Mouse (Mus musculus) G1E (cell line): ENCODE data around the gene Ptpn11. TPM values are rescaled to one million over a fixed set of nuclear protein-coding genes. Genes with fewer than 3 reads are reported as not detected.

Experiments
- ATAC-seq: 2 replicates; pipeline ENCODE4 v1.8.0; 2016; ENCODE audit warnings: mild to moderate bottlenecking; ENCODE audit not compliant: insufficient number of reproducible peaks, poor library complexity, low FRiP score, severe bottlenecking; ENCODE audit errors: extremely low read depth
- DNase-seq: peaks from one replicate; pipeline ENCODE4 v3.0.0; 2012; ENCODE audit warnings: low spot score
- H3K27me3 ChIP-seq: 2 replicates; pipeline ENCODE4 v1.6.1; 2012; ENCODE audit warnings: mild to moderate bottlenecking, low read length, inconsistent platforms; ENCODE audit not compliant: insufficient read depth
- H3K36me3 ChIP-seq: replicated peaks from 2 replicates; pipeline ENCODE3; 2012; ENCODE audit warnings: mild to moderate bottlenecking, inconsistent platforms
- H3K4me1 ChIP-seq: 2 replicates; pipeline ENCODE4 v1.6.1; 2012; ENCODE audit warnings: low read depth, low read length, inconsistent platforms, mixed read lengths; ENCODE audit not compliant: insufficient read depth
- H3K4me3 ChIP-seq: 2 replicates; pipeline ENCODE4 v1.5.1; 2012; ENCODE audit warnings: low read depth, mild to moderate bottlenecking, inconsistent platforms, low read length, moderate library complexity, mixed read lengths
- H3K9me3 ChIP-seq: replicated peaks from 2 replicates; pipeline ENCODE4 v1.6.1; 2012; ENCODE audit warnings: inconsistent platforms
- CTCF ChIP-seq: IDR thresholded peaks from 2 replicates; pipeline ENCODE4 v1.5.1; 2012; ENCODE audit warnings: low read depth, low read length, inconsistent platforms, mixed read lengths
- GATA1 ChIP-seq: IDR thresholded peaks from 2 replicates; pipeline ENCODE4 v1.6.1; 2012; ENCODE audit warnings: borderline replicate concordance, low read length, inconsistent platforms, mixed read lengths
- GATA2 ChIP-seq: IDR thresholded peaks from 2 replicates; pipeline ENCODE4 v1.6.1; 2012; ENCODE audit warnings: low read depth, low read length, inconsistent platforms, borderline replicate concordance
- POLR2AphosphoS5 ChIP-seq: IDR thresholded peaks from 2 replicates; pipeline ENCODE4 v1.6.1; 2012; ENCODE audit warnings: low read depth, low read length, inconsistent platforms; ENCODE audit not compliant: insufficient replicate concordance
- TAL1 ChIP-seq: conservative IDR thresholded peaks from 2 replicates; pipeline ENCODE4 v1.6.1; 2012; ENCODE audit warnings: low read depth, low read length, inconsistent platforms, mixed read lengths
- polyA plus RNA-seq: library from polyadenylated mRNA; stranded (reverse); fragments of >175 nt; gene quantifications from 2 replicates; pipeline ENCODE4 v1.2.3, GENCODE M21; 2012
- total RNA-seq, 2 experiments: library from RNA; stranded (forward) in 1 of 2; stranded (reverse) in 1 of 2; fragments of 200-1000 nt in 1 of 2; fragments of >200 nt in 1 of 2; fragmentation: Nextera tagmentation in 1 of 2; gene quantifications; 2 replicates each; pipeline ENCODE4 v1.2.3; 2014 to 2017

The Ptpn11 gene
- total and polyA plus RNA-seq, 3 experiments: 28.6 to 43.0 (median 28.8) TPM

DNA sequence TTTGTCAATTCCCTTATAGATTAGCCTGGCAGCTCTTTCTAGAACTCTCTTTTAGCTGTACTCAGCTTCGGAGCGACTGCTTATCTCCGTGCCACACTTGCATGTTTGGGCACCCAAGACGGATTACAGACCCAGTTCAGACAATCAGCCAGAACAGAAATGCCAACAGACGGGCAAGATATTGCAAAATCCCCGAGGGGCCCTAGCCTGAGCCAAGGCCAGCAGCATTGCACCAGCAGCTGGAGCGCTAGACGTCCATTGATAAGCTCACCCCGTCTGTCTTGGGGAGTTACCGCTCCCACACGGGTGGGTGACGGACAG, 24.9 kb upstream of the Ptpn11 start:
- Histone ChIP-seq H3K4me1 (peaks cover 35% of the 10 kb centered on the region), H3K36me3 (peaks cover 25% of the 10 kb centered on the region), H3K27me3 (no peaks in the 10 kb centered on the region), H3K4me3 (peak overlapping the region; percentile 71), H3K9me3 (no peaks in the 10 kb centered on the region)
- TF ChIP-seq CTCF (no peak), TAL1 (peak; percentile 87), GATA1 (no peak)
- peak; percentile 61 for DNase-seq
- ATAC-seq: peak; percentile 78

DNA sequence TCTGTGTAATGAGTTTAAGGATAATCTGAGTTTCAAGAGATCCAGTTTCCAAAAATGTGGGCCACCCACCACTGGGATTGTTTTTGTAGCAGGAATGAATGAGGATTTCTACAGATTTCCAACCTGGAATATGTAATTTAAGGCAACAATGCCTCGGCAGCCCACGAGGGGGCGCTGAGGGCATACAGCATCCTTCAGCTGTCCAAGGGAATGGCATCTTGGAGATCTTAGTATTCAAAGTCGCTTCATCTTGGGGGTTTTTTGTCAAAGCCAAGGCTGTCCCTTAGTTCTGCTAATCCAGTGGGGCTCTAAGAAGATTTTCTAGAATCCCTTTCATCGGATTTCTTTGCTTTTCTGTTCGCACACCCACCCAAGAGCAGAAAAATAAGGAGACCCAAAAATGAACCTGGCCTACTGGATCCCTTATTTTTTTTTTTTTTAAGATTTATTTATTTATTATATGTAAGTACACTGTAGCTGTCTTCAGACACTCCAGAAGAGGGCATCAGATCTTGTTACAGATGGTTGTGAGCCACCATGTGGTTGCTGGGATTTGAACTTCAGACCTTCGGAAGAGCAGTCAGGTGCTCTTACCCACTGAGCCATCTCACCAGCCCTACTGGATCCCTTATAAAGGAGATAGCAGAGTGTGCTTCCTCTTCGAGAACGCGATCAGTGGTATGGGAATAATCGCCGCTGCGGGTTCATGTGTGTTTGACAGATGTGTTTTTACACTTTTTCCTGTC, 24.4 kb upstream of the Ptpn11 start:
- TF ChIP-seq GATA2 (no peak), CTCF (peak; percentile 87)
- Histone ChIP-seq H3K4me1 (peaks cover 39% of the 10 kb centered on the region), H3K9me3 (no peaks in the 10 kb centered on the region), H3K4me3 (peak overlapping the region; percentile 71), H3K36me3 (peaks cover 30% of the 10 kb centered on the region), H3K27me3 (no peaks in the 10 kb centered on the region)
- no peak for ATAC-seq
- no peak for DNase-seq

DNA sequence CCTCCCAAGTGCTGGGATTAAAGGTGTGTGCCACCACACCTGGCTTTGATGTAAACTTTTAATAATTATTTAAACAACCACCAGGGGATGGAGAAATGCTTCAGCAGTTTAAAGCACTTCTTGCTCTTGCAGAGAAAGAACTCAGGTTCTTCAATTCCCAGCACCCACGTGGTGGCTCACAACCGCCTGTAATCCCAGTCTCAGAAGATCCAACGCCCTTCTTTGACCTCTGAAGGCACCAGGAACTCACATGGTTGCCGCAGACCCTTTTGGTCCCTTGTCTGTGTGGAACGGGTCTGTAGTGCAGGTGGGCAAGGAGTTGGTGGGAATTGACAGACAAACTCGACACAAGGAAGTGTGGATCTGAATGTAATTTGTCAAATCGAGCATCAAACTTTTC, 23.5 kb upstream of the Ptpn11 start:
- DNase-seq (no peak), ATAC-seq (no peak)
- Histone ChIP-seq H3K9me3 (no peaks in the 10 kb centered on the region), H3K4me3 (no peak overlapping the region; the same call in 1 of the 2 replicates), H3K36me3 (peaks cover 38% of the 10 kb centered on the region), H3K4me1 (peaks cover 41% of the 10 kb centered on the region), H3K27me3 (no peaks in the 10 kb centered on the region)
- TF ChIP-seq GATA2: no peak
- no peak for TF ChIP-seq POLR2AphosphoS5
- no peak for TF ChIP-seq CTCF
- no peak for TF ChIP-seq GATA1
- no peak for TF ChIP-seq TAL1

DNA sequence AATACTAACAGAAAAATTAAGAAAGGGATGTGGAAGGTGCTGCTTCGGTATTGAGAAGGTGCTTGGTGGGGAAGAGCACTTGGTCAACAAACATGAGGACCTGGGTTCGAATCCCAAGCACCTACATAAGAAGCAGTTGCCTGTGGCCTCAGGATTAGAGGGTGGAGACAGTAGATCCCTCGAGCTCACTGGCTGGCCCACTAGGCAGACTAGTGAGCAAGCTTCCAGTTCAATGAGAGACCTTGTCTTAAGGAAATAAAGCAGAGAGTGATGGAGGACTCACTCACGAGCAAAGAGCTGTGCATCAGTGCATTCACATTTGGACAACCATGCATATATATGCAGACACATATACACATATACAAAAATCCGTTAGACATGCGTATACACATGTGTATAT, 20.9 kb upstream of the Ptpn11 start:
- Histone ChIP-seq H3K9me3 (no peaks in the 10 kb centered on the region), H3K27me3 (no peaks in the 10 kb centered on the region), H3K4me3 (no peak overlapping the region), H3K36me3 (peaks cover 64% of the 10 kb centered on the region), H3K4me1 (peaks cover 56% of the 10 kb centered on the region)
- no peak for DNase-seq
- ATAC-seq: no peak
- TF ChIP-seq CTCF: no peak
- no peak for TF ChIP-seq GATA1
- no peak for TF ChIP-seq GATA2
- no peak for TF ChIP-seq TAL1
- TF ChIP-seq POLR2AphosphoS5: peak; percentile 78; the same call in 1 of the 2 replicates

DNA sequence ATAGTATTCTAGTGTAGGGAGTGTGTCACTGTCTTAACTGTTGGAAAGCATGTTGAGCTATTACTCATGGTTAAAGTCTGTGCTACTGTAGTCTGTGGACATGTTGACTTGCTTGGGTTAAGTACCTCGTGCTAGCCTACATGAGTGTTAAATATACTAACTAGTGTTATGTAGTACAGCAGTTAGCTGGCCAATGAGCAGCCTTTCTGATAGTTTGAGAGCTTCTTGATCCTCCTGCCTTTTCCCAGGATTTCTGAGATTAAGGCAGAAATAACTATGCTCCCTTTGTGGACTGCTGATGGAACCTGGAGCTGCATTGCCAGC, 19.4 kb upstream of the Ptpn11 start:
- peaks cover 79% of the 10 kb centered on the region for H3K36me3 ChIP-seq
- 0 out of 2 replicates have a peak, but pooled peaks have one; percentile 39 for TF ChIP-seq POLR2AphosphoS5
- TF ChIP-seq GATA2: no peak
- H3K4me3 ChIP-seq: no peak overlapping the region
- DNase-seq (no peak), ATAC-seq (no peak)
- no peaks in the 10 kb centered on the region for H3K9me3 ChIP-seq
- no peaks in the 10 kb centered on the region for H3K27me3 ChIP-seq
- H3K4me1 ChIP-seq: peaks cover 60% of the 10 kb centered on the region

DNA sequence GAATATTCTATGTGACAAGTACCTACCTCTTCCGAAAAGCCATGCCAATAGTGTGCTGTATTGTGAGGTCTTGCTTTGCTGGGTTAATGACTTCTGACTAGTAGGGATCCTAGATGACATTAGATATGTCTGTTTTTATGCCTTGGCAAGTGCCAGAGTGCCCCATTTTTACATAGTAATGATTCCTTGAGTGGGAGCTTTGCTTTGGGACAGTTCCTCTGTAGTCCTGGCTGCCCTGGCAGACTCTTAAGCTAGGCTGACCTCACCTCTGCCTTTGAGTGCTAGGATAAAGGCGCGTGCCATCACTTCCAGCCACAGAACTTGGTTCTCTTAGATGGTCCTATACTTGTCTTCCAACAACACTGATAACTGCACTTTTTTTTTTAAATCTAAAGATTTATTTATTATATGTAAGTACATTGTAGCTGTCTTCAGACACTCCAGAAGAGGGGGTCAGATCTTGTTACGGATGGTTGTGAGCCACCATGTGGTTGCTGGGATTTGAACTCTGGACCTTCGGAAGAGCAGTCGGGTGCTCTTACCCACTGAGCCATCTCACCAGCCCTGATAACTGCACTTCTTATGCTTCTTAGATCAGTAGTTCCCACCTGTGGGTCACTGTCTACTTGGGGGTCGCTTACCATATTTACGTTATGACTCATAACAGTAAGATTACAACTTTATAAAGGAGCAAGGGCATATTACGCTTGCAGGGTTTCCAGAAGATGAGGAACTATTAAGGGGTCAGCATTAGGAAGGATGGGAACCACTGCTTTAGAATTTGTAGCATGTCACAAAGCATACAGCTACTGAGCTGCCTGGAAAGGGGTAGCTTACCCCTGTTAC, 18.8 kb upstream of the Ptpn11 start:
- Histone ChIP-seq H3K4me1 (peaks cover 54% of the 10 kb centered on the region), H3K36me3 (peaks cover 81% of the 10 kb centered on the region), H3K9me3 (no peaks in the 10 kb centered on the region), H3K27me3 (no peaks in the 10 kb centered on the region), H3K4me3 (no peak overlapping the region; the same call in 1 of the 2 replicates)
- DNase-seq (no peak), ATAC-seq (no peak)
- TF ChIP-seq GATA1 (no peak), CTCF (no peak), GATA2 (no peak), TAL1 (no peak), POLR2AphosphoS5 (no peak)
